Mouse (Mus musculus) right cerebral cortex, postnatal 4 days (tissue): ENCODE results near the gene Syt17.

Source experiments
- DNase-seq: peaks from one replicate; pipeline ENCODE4 v3.0.0-alpha.2; 2022

The Syt17 gene

DNA sequence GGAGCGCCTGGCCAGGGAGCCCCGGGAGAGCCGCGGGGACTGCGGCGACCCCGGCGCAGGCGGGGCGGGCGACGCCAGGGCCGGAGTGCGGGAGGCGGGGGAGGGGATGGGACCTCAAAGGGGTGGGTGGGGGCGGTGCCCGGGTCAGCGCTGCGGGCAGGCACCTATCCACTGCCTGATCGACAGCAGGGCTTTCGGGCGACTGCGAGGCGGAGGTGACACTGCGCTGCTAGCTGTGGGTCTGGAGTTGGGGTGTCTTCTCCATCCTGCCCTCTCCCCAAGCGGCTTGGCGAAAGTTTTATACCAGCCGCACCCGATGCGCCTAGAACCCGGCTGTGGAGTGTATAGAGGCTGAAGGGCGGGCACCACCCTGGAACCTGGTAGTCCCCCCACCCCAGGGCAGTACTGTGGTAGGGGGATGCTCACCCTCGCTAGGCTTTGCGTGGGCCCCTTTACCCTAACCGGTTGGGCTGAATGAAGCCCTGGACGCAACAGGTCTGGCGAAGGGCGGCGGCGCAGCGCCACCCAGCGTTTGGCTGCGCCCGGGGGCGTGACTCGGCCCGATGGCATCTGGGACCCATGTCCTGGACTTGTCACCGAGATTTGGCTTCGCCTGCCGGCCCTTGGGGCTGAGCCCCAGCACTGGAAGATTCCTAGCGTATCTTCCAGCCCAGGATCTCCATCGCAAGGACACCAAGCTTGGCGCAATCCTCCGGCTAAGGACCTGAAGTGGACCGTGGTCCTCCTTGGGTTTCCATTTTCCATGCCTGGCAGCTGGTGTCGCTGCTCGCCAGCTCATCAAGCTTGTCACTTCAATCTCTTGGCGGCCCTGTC lies at the start of gene Syt17:
Syt17 (minus strand) TSS at position 89 of the 834 bp plus-strand sequence.
- DNase-seq, result peak; percentile 64

DNA sequence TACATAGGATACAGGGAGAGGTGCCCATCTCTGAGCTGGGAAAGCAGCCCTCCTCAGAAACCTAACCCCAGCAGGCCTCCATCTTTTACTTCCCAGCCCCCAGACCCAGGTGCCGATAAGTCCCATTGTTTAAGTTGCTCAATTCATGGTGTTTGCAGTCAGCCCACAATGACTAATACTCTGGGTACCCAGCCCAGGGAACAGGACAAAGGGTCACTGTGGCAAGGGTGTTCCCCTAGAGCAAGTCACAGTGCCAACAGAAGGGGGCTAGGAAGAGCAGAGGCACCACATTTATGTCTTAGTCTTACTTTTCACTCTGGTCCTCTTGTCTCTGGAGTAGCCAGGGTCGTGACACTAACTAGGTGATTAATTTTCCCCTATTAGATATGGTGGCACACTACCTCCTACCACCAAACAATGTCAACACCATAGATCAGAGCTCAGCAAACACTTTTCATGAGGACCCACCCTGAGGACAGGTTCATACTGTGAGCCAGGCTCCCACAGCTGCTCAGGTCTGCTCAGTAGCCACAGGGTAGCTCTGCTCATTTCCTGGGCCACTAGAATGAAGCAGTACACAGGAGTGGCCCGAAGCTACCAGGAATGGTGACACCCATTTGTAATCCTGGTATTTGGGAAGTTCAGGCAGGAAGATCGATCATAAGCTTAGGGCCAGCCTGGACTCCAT lies 47.0 kb upstream of the Syt17 start:
- DNase-seq, result no peak

DNA sequence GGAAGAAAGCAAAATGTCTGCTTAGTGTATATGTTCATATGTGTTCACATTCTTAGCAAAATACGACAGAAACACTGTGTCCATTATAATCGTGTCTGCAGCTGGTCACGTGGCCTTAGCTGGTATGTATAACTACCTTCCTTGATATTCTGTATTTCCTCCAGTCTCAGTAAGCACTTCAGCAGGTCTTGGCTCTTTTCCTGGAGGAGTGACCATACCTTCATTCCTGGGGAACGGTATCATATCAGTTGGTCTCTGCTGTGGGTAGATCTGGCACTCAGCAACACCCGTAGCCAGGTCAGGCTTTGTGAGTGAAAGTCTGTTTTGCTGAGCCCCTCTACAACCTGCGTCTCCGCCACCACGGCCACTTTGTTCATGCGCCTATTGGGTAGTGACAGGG lies 45.9 kb upstream of the Syt17 start:
- DNase-seq, result no peak

DNA sequence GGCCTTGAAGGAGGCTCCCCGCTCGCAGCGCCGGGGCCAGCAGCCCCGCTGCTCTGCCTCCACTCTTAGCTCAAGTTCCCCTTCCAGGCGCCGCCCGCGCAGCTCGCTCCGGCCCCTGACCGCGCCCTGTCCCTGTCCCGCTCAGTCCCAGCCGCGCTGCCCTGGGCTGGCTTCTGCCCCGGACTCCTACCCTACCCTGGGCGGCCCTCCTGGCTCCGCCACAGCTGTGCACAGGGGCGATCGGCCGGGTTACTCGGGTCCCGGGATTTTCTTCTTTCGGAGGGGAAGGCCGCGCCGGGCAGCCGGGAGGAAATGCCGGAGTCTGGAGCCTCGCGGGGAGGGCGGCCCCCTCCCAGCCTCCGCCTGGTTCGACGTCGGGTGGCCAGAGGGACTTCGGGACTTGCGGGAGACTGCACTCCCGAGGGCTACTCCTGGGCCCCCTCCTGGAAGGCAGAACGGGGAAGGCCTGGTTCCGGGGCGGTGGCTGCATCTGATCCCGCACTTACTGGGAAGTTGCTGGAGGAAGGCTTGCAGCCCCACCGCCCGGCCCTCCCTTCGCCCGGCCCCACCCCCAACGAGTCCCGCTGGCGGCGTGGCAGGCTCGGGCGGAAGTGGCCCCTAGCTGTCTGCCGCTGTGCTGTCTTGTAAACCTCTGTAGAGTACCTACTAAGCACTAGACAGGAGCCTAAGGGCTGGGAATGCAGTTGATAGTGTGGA lies 43.6 kb upstream of the Syt17 start, which contains the start of gene Itpripl2:
Itpripl2 (minus strand) TSS at position 545 of the 717 bp plus-strand sequence.
- peak; percentile 42 for DNase-seq

DNA sequence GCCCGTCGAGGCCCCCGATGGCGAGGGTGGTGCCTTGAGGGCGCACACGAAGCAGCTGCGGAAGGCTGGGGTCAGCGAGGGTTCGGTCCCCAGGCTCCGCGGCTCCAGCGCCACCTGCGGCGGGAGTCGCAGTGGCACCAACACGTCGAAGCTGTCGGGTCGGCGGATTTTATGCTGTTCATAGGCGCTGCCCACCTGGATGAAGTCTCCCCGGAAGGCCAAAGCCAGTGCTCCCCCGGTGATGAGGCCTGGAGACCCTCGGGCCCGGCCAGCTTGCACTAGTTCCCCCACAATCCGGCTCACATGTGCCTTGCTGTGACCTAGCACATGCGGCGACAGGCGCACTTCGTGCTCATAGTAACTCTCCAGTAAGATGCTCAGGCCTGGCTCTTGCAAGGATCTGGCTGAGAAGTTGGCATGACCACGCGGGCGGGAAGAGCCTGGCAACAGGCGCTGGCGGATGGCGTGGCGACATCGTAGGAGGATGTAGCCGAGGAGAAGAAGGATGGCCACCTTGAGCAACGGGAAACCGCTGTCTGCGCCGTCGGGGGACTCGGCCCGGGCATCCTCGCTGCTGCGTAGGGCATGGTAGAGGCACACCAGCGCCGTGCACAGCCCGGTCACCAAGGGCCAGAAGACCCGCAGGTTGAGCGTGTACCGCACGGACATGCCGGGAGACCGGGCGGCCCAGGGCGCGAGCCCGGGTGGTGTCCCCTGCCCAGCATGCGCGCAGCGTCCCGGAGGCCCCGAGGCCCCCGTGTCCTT lies 42.8 kb upstream of the Syt17 start:
- DNase-seq, result peak; percentile 38

DNA sequence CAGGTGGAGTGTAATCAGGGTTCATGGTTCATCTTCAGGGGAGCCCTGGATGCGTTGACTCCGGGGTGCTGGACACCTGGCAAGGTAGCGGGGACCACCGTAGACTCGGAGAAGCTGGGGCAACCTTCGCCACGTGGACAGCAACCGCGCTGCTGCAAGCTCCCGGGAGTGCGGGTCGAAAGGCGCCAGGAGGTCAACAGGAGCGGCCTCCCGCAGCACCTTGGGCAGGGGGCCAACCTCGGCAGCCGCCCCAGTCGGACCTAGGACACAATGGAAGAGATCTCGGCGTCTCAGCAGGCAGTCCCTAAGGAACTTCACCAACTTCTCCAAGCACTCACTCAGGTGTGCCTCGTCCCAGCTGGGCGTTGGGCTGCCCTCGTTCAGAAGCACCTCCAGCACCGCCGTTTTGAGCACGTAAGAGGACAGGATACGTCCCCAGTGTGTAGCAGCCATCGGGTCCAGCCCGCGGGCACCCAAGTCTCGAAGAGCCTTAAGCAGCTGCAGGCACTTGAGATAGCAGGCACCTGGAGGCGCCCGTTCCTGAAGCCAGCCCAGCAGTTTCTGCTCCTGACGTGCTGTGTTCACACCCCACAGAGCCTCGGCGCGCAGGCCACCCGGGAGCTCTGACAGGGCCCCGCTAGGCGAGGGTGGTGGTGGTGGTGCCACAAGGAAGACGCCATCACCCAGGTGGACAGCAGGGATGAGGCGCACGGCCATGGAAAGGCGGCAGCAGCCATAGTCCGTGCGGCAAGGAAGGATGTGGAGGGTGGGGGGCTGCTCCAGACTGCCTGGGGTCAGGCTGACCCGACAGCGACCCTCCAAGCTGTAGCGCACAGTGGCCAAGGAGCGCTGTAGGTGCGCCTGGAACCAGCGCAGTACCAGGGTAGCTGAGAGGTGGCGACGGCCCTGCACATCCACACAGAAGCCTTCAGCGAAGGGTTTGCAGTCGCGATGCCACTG lies 42.0 kb upstream of the Syt17 start:
- no peak for DNase-seq

DNA sequence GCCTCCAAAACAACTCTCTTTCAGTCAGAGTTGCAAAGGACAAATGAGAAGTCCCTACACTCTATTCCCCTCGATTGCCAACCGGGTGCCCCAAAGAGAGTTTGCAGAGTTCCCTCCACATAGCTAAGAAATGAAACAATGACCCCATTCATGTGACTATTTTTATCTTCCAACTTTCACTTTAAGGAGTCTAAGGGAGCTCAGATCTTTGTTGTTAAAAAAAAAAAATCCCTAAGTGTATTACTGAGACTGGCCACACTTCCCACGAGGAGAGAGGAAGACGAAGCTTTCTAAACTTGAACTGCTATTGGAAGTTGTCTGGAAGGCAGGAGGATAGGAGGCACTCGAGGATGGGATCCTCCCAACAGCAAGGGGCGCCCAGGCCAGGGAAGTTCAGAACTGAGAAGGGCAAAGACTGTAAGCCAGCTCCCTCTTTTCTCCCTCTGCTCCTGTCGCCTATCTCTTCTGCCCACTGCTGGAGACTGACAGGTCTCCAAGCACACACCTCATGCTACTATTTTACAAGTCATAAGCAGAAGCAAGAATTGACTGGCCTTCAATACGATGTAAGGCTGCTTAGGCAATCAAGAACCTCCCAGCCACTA lies 40.1 kb upstream of the Syt17 start:
- no peak for DNase-seq

DNA sequence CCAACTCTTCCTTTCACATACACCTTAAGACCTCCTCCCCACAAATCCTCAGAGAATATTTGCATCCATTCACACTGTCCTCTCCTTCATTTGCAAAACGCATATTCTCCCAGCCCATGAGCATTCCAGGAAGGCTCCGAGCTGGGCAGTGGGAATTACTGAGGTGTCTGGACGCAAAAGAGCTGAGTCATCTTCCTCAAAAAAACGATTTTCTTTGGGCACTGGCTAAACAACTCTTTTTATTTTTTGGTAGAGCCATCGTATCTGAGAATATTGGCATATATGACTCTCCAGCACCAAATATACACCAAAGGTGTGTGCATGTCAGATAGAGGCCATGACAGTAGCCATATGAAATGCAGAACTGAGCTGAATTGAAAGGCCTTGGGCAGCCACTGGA lies 38.9 kb upstream of the Syt17 start:
- DNase-seq, result no peak

DNA sequence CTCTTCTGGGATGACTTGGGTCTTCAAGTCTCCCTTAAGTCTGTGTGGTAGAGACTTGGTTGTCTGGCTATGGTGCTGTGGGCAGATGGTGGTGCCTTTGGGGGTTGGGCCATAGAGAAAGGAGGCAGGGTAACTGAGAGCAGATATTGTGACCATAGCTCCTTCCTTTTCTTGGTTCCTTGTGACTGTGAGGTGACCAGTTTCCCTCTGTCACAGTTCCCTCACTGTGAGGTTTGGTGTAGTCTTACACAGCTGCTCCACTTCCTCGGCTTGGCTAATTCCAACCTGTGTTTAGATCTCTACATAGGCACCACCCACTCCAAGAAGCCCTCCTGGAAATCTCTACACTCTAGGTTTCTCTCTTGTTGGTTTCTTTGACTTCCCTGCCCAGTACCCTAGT lies 36.0 kb upstream of the Syt17 start:
- DNase-seq, result no peak

DNA sequence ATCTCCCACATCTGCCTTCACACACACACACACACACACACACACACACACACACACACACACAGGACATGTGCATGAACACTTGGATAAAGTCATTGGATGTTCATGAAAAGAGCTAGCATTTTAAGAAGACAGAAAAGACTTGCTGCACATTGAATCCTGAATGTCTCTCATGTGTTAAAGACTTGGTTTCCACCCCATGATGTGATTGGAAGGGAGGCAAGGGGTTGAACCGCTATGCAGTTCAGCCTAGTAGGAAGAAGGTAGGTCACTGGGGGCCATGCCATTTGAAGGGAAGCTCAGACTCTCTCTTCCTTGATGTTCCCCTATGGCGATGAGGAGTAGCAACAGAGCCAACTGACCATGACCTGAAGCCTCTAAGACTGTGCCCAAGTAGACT lies 34.0 kb upstream of the Syt17 start:
- no peak for DNase-seq

DNA sequence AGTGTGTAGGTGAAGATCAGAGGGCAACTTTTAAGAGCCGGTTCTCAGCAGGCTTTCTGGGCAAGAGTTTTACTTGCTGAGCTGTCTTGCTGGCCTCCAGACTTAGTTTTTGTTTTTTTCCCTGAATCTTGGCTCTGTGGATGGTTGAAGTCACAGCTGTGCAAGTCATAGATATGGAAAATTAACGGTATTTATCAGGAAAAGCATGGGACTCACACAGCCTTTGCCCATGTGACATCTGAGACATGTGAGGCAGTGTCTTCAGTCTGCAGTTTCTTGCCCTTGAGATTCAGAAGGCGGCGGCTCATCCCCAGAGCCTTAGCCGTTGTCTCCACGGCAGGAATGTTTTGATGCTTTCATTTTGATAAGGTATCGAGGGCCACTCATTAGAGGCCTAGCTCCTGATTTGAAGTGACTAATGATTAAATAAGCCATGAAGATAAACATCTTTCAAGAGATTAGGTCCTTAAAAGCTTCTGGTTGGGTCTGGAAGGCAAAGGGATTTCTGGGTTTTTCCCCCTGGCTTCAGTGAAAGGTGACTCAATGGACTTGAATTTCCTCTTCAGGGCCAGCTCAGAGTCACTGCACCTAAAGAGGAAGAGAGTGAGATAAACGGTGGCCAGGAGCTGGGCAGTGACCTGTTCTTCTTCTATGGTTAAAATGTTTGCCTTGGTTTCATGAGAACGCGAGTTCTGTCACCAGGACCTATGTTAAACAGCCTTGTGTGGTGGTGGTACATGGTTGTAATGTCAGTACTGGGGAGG lies 33.2 kb upstream of the Syt17 start:
- no peak for DNase-seq

DNA sequence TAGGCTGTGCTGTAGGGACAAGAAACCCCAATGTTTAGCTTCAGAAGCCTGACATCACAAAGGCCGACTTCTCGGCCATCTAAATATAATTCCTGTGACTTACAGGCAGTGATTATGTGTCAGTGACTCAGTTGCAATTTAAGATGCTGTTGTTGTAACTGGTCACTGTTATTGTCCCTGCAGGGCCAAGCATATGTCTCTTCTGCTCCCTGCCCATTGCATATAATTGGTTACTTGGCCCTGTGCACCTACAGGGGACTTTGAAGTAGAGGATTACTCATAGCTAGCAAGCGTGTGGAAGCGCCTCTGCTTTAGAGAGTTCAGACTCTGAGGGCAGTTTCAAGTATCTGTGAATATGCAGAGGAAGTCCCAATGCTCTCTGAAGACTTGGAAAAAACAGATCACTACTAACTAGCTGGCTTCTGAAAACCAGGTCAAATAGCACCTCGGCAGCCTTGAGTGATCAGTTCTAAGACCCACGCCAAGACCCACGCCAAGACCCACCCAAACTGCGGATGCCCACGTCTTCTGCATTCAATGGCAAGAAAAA lies 32.2 kb upstream of the Syt17 start:
- no peak for DNase-seq

DNA sequence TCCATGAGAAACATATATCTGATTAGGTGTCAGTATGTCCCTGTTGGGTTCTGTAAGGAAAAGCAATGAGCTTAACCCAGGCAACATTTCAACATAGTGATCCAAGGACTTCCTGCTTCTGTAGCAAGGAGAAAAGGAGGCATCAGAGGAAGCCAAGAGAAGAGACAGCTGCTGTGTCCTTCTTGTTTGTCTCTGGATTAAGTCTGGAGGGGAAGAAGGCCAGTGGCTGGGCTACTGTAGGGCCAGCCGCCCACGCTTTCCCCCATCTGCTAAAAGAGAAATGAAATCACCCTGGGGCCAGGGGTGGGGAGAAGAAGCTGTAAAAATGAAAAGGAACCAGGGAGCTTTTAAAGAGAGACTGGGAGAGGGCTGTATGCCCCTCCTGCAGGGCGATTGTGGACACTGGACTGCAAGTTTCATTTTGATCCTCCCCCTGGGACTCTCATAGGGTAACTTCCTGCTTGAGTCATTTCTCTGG lies 30.9 kb upstream of the Syt17 start:
- DNase-seq, result no peak

DNA sequence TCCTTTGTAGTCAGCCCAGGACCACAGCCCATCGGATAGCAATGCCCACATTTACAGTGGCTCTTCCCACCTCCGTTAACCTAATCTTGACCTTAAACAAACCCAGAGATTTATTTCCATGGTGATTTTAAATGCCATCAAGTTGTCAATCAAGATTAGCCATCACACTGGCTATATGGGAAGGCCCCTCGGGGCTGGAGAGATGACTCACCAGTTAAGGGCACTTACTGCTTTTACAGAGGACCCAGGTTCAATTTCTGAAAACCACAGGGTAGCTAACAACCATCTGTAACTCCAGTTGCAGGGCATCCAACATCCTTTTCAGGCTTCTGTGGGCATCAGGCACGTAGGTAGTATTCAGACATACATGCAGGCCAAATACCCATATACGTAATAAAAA lies 28.4 kb upstream of the Syt17 start:
- DNase-seq, result no peak

DNA sequence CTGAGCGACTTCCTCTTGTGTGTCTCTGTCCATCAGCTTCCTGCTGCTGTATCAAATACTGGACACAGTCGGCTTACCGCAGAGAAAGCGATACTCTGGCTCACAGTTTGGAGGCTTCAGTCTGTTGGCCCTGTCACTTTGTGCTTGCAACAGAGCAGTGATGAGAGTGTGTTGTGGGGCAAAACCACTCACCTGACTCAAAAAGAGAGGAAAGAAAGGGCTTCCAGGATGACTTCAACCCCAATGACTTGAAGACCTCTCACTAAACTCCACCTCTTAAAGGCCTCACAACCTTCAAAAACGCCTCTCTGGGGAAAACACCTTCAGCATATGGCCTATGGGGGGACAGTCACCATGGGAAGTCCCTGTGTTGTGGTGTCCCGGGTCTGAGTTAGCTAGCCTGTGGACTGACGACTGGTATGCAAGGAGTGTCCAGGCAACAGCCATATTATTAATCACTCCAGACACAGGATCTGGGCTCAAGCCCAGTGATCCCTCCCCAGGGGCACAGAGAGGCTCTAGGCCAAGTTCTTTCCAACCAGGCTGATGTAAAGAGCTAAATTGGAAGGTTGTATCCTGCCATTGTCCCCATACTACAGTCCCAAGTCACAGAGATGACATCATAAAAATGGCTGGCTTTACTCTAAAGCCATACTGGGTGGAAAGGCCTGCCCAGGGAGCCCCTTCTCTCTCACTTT lies 27.1 kb upstream of the Syt17 start:
- DNase-seq, result no peak

DNA sequence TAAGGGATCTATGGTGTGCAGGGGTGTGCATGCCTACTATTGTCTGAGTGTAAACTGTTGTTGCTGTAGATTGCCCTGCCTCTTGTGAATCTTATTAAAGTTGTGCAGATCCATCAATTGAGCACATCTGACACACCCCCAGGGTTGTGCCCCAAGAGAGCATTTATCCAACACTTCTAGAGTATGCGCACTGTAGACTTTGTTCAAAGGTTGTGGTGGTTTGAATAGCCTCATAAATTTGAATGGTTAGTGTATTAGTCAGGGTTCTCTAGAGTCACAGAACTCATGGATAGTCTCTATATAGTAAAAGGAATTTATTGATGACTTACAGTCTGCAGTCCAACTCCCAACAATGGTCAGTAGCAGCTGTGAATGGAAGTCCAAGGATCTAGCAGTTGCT lies 24.9 kb upstream of the Syt17 start:
- no peak for DNase-seq

DNA sequence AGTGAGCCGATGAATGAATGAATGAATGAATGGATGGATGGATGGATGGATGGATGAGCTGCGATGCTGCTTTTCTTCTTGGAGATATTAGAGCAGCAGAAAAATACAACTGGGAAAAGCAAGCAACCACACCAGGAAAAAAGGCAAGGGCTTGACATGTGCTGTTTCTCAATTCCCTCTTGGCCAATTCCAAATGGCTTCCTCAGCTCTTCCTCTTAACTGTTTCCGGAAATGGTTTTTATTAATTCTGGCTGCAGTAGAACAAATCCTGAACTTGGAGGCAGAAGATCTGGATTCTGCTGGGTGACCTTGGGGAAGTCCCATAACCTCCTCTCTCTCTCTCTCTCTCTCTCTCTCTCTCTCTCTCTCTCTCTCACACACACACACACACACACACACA lies 20.0 kb upstream of the Syt17 start:
- DNase-seq, result no peak

DNA sequence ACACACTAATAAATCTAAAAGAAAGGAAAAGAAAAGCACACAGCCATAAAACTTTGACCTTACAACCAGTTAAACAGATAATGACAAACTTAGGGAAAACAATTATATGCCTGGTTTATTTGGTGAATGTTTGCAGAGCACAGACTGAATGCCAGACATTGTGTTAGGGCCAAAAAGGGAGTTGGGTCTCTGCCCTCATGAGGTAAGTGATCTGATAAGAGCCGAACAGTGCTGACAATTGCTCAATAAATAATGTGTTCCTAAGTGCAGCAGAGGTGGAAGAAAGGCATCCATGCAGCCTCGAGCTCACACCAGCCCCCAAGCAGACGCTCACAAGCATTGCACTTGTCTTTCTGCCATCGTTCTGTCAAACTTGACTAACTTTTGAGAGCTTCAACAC lies 16.4 kb upstream of the Syt17 start:
- DNase-seq, result no peak
